Mouse (Mus musculus) thymus, postnatal 25 days (tissue): Measurements from ENCODE around the gene Svs3b.
"Not testable (repeated sequence)": the region's sequence is repeated elsewhere in the genome, so short reads cannot be mapped to it uniquely, and the experiment has no call there.

Experiments
- DNase-seq: peaks from one replicate; pipeline ENCODE4 v3.0.0; 2022

Svs3b gene

DNA sequence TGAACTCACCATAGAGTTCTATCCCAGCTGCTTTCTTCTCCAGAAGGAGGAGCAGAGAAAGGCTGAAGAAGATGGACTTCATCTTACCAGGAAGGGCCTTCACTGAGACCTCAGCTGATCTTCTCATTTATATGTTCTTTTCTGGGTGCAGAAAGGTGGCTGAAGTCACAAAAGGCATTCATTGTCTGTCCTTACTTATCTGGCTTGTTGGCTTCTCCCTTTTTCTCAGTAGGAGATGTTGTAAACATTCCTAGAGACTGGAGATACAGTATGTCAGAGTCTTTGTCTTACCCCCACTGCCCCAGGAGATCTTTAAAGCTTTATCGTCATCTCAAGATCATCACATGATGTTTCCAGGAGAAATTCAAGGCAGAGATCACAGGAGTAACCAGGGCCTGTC is at the start of gene Svs3b:
Svs3b (minus strand) TSS at position 101 of the 400 bp plus-strand sequence.
- not testable (repeated sequence) for DNase-seq

GRCm38 (mm10) chr2:164288968-164289367 is 32.5 kb upstream of the Svs3b start, which contains the start of gene Svs3a:
Svs3a (plus strand) TSS chr2:164289268.
- DNase-seq = not testable (repeated sequence)

- DNase-seq = no peak
Observed at GRCm38 (mm10) chr2:164278359-164278758, 21.9 kb upstream of the Svs3b start, which contains the start of gene Svs4. Svs4 (minus strand) TSS chr2:164278459.

GRCm38 (mm10) chr2:164238366-164238765 is 18.1 kb downstream of the Svs3b start, which contains the start of gene Svs2:
Svs2 (minus strand) TSS chr2:164238466.
- no peak for DNase-seq

- DNase-seq = no peak
Observed at GRCm38 (mm10) chr2:164232671-164233070, 23.8 kb downstream of the Svs3b start.

GRCm38 (mm10) chr2:164228361-164229070 is 27.9 kb downstream of the Svs3b start:
- DNase-seq = no peak

GRCm38 (mm10) chr2:164221522-164221921 is 34.9 kb downstream of the Svs3b start, which contains the start of gene Wfdc15b:
Wfdc15b (minus strand) TSS chr2:164221660.
- no peak for DNase-seq

GRCm38 (mm10) chr2:164219295-164219694 is 37.1 kb downstream of the Svs3b start:
- no peak for DNase-seq

- no peak for DNase-seq
Observed at GRCm38 (mm10) chr2:164212711-164213110, 43.7 kb downstream of the Svs3b start.

DNA sequence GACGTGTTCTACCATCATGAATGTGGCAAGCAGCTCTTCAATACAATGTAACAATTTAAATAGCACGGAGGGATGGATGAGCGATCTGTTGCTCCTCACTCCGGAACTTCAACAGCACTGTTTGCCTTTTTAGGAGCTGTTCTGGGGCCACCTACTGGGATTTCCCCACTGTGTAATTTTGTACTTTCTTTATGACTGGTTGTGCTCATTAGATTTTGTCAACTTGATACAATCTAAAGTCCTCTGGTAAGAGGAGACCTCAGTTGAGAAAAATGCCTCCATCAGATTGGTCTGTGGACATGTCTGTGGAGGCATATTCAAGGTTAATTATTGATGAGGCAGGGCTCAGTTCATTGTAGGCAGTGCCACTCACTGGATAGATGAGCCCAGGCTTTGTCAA is 45.5 kb downstream of the Svs3b start:
- DNase-seq = no peak

GRCm38 (mm10) chr2:164206676-164207075 is 49.8 kb downstream of the Svs3b start:
- no peak for DNase-seq

- not testable (repeated sequence) for DNase-seq
Observed at GRCm38 (mm10) chr2:164206011-164206410, 50.4 kb downstream of the Svs3b start.
